Mouse (Mus musculus) thymus, postnatal 36 days (tissue): ENCODE measurements around the gene Gm13119.
"Not testable (repeated sequence)": the region's sequence is repeated elsewhere in the genome, so short reads cannot be mapped to it uniquely, and the experiment has no call there.

Source experiments
- DNase-seq, 2 experiments: peaks; one replicate each; pipeline ENCODE4 v3.0.0; 2022; ENCODE audit warnings: mixed read lengths in 2 of 2

Gene Gm13119

DNA sequence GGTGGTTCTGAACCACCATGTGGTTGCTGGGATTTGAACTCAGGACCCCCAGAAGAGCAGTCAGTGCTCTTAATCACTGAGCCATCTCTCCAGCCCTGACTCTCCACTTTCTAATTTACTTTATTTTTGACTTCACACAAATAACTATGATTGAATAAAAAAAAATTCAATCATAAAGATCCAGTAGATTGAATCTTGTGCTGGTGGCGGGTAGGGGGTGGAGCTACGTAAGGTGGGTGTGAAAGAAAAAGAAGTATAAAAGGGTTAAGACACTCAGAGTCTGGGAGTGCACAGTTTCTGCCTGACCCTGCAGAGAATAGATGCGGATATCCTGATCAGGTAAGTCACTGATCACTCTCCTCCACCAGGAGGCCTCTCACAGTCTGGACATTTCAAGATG lies at the start of gene Gm13119:
Gm13119 (plus strand) TSS at position 301 of the 400 bp plus-strand sequence.
- DNase-seq = not testable (repeated sequence)

DNA sequence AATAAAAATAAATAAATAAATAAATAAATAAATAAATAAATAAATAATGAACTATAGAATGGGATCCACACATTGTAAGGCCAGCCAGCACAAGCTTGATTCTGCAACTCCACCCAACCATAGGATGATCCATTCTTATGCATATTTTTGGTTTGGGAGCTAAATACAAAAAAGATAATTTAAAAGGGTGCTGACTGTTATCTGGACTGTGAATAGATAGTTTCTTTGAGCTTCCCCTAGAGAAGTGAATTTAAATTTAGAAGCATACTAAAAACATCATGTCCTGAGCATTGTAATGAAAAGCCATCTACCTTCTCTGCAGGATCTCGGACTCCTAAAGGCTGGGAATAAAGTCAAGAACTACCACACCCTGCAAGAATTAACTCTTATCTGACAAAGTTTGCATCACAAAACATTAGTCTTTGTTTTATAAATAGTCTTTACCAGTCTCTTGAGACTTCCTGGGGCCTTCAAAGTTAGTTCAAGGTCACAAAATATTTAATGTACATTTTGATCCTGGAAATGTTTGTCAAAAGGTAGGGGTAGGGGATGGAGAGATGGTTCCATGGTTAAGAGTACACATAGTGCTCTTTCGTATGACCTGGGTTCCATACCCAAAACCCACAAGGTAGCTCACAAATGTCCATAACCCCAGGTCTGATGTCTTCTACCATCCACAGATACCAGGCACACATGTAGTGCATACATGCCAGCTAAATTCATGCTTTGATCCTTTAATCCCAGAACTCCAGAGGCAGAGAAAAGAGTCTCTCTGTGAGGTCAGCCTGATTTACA lies 44.9 kb upstream of the Gm13119 start:
- not testable (repeated sequence) for DNase-seq

DNA sequence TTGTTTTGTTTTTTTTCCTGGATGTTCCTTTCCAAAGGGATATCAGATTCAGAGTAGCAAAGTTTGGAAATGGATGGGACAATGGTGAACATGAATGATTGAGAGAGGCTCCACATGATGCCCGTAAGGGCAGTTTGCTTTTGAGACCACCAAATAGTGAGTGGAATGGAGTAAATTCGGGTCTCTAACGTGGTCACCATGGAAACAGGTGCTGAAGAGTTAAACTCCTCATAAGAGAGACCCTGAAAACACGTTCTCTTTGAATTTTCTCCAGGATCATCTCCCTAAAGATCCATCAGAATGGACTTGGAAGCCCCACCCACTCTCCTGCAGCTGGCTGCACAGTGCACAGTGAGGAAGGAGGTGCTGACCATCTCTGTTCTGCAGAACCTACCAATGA lies 27.8 kb upstream of the Gm13119 start, which contains the start of gene Gm13128:
Gm13128 (plus strand) TSS at position 301 of the 400 bp plus-strand sequence.
- not testable (repeated sequence) for DNase-seq

DNA sequence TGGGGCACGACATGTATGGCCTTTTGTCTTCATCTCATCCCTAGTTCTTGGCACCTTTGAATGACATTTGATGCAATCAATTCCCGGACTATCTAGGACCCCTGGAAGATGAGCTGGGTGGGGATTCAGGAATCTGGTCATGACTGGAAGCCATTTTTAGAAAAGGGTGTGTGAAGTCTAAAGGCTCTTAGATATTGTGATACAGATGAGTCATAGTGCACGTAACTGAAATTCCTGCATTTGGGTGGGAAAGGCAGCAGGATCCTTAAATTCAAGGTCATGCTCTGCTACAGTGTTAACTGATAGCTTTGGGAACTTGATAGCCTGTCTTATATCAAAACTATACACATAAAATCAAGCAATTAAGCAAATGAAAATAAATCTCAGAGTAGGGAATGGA lies 21.9 kb upstream of the Gm13119 start:
- not testable (repeated sequence) for DNase-seq

DNA sequence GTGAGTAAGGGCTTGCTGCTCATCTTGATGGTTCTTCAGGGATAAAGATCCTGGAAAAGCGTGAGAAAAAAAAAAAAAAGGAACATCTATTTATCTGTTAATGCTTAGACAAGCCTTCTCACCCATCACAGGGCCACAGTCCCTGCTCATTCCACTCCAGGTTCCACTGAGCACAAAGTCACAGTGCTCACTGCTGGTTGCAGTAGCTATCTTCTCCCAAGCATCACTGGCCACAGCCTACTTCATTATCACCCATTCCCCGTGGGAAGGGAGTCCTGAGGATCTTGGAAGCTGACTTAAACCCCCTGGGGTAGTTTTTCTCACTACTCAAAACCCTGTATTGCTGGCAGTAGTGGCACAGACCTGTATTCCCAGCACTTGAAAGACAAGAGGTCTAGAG lies 20.2 kb downstream of the Gm13119 start, which contains the start of gene Pramef20:
Pramef20 (minus strand) TSS at position 23 of the 400 bp plus-strand sequence.
- DNase-seq = no peak

DNA sequence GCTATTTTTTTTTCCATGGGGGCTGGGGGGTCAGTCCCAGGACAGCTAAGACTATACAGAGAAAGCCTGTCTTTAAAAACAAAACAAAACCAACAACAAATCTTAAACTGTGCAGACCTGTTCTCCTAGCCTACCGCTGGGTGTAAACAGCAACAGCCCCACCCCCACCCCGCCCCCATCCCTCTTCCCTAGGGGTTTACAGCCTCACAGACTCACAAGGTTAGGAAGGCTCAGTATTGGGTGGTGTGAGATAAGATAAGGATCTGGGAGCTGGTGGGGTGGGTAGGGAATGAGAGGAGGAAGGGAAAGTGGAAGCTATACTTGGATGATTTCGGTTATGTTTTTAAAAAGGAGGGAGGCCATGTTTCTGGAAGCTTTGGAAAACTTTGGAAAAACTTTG lies 38.6 kb downstream of the Gm13119 start:
- no peak for DNase-seq

DNA sequence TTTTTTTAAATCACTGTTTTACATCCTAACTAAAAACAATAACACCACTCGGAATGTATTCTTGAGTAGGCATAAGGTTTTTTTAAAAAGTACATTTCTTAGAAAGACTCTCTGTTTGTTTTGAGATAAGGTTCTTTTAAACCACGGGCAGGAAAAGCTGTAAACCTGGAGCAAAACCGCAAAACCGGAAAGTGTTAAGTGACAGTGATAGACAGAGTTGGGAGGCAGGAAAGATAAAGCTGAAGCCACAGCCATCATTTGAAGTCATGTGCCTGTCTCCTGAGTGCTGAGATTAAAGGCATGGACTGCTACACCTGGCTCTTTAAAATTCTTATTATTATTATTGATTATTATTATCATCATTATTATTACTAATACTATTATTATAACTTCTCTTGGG lies 45.0 kb downstream of the Gm13119 start:
- DNase-seq = no peak

DNA sequence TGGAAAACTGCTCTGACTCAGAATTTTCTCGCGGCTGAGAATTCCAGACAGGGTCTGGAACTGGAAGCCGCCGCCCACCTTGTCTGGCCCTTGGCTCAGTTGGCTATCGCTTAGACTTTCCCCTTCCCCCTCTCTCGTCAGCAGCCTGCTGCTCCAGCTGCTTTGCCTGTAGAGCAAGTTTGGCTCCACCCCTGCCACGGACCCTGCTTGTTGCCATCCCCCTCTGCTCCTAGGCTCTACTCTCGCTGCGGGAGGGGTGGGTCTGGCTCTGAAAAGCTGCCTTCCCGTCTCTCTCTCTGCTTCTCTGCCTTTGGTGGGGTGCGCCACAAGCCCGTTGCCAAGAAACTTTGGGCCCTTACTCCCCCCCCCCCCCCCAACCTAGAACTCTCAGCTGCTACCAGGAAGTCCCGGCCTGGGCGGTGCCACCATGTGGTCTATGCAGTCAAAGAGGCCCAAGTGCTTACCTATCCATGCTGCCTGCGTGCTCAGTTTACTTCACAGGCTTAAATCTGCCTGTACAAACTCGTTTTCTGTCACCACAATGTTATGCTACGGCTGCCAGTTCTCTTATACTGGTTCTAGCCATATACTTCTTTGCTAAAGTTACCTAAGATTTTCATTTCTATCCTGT lies 46.8 kb downstream of the Gm13119 start:
- peak; percentile 3 to 7 for DNase-seq

DNA sequence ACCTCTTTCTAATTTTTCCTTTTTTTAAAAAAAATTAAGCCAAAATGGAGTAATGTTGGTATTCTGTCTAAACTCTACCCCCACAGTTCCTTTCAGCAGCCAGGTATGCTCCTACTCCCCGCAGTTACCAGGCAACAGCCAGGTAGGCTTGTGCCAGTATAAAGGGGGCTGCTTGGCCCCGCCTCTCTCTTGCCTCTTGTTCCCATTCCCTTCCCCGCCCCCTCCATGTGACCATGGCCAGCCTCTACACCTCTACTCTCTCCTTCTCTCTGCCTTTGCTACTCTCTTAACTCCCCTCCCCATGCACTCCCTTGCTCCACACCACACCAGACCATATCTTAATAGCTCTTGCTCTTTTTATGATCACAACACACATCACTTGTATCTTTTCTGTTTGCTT lies 48.5 kb downstream of the Gm13119 start:
- no peak for DNase-seq

DNA sequence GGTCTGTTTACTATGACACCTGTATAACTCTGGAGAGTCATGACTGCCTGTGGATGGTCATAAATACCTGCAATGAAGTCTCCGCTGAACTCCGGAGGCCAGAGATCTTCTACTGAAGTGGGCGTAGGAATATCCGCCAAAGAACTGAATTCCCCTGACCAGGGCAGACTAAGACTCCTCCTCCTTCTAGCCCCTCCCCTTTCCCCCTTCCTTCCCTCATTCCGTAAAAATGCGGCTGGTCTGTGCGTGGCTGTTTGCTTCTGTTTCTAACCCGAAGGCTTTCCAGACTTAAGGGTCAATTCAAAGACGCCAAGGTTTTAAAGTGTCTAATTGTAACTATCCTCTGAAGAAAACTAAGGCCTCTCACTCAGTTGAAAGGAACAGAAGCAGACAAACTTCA lies 50.5 kb downstream of the Gm13119 start, which contains the start of gene Pramef12:
Pramef12 (minus strand) TSS at position 175 of the 400 bp plus-strand sequence.
- no peak for DNase-seq
